Mouse (Mus musculus): ENCODE results near the gene Itga8.

DNA sequence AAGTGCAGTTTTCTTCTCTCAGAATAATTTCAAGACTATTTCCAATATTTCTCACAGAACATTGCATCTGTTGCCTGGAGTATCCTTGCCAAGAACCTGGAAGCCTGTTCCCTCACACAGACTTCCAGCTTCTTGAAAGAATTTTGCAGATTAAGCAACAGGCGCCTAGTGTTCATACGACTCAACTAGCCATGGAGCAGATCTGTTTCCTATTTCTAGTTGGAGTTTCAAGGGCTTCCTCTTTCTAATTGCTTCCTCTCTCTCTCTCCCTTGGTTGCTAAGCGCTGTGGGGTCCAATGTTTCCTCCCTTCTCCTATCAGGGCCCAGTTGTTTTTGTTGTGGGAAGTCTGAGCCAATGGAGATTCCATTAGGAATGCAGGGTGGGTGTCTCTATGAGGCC, 7.7 kb downstream of the Itga8 start:
- no peak for TF ChIP-seq GATA1 (IDR thresholded peaks at IDR 0.05; ENCODE audit: borderline replicate concordance, low read length)
- no peak for TF ChIP-seq FLI1 (IDR thresholded peaks at IDR 0.05; ENCODE audit: low read length)
